Mouse (Mus musculus): ENCODE results near the gene Mettl26.

- TF ChIP-seq CTCF (IDR thresholded peaks at IDR 0.05; ENCODE audit: borderline replicate concordance, insufficient read depth, low read depth, low read length) (no peak), POLR2A (IDR thresholded peaks at IDR 0.05; ENCODE audit: borderline replicate concordance, insufficient read depth, low read length) (no peak)
Measured at GRCm38 (mm10) chr17:25916931-25917647, 42.2 kb downstream of the Mettl26 start.

All from cerebellum, adult 2 months (tissue).